Mouse (Mus musculus) adrenal gland, adult (tissue): ENCODE data around the gene Gm26602.

Experiments used
- DNase-seq, 2 experiments: peaks; one replicate each; pipeline ENCODE4 v3.0.0; 2022 to 2023; ENCODE audit warnings: low spot score in 1 of 2; ENCODE audit not compliant: inconsistent age in 2 of 2

Gene Gm26602

DNA sequence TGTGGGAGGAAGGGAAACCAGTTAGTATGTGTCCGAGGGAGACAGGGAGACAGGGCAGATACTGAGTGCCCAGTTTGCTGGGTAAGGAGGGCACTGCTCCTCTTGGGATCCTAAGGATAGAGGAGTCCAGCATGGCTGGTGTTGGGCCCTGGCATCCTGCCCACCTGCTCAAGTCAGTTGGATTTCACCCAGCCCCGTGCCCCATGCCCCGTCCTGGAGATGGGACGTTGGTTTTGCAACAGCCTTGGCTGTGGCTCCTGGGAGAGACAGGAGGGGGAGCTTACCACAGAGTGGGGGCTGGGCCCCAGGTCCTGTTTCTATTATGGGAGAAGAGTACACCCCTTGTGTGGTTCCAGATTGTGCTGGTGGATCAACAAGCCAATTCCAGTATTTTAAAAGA, 26.2 kb upstream of the Gm26602 start:
- DNase-seq: peak; percentile 67 to 89

DNA sequence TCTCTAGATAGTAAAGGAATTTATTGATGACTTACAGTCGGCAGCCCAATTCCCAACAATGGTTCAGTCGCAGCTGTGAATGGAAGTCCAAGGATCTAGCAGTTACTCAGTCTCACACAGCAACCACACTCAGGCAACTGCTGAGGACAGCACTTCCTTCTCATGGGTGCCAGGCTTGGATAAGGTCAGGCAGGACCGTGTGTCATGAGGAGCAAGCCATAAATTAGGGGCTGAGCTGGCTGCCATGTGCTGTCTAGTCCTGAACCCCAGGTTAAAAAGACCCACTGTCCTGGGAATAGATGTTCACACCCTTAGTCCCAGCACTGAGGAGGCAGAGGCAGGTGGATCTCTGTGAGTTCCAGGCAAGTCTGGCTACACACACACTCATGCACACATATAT, 25.7 kb upstream of the Gm26602 start:
- DNase-seq: peak; percentile 45 to 77

DNA sequence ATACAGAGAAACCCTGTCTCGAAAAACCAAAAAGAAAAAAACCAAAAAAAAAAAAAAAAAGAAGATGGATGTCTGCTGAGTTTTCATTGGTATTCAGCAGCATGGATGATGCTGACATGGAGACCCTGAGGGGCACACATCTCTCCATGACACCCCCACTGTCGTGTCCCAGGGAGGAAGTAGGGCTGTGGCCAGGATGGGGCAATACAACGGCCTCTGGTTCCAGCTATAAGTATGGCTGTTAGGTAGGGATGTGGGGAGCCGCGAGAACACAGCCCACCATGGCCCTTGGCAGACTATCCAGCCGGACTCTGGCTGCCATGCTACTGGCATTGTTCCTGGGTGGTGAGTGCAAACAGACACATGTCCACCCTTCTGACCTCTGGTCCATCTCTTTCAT, 24.6 kb upstream of the Gm26602 start, which contains the start of gene Elane:
Elane (plus strand) TSS at position 194 of the 400 bp plus-strand sequence.
- no peak for DNase-seq

DNA sequence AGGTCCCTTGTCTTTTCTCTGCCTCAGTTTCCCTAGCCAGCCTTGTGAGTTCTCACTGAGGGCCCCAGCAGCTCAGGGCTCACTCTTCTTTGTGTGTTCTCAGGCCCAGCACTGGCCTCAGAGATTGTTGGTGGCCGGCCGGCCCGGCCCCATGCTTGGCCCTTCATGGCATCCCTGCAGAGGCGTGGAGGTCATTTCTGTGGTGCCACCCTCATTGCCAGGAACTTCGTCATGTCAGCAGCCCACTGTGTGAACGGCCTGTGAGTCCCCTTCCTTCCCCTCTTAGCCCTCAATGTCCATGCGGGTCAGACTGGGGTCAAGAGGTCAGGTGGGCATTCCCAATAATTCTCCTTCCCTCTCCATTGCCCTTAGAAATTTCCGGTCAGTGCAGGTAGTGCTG, 24.0 kb upstream of the Gm26602 start:
- no peak for DNase-seq

DNA sequence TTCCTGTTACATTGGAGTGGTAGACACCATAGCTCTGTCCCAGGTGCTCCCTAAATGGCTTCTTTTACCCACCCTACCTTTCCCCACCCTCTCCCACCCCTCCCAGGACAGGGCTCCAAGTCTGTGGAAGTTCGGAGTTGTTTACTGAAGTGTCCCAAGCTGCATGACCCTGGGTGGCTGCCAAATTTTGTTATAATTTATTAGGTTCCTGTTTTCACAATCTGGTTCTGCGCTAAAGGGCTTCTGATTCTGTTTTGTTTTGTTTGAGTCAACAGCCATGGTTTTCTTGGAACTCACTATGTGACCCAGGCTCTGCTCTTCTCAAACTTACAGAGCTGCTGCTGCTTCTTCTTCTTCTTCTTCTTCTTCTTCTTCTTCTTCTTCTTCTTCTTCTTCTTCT, 21.3 kb upstream of the Gm26602 start:
- peak in 1 of 2 experiments; percentile 90 for DNase-seq

DNA sequence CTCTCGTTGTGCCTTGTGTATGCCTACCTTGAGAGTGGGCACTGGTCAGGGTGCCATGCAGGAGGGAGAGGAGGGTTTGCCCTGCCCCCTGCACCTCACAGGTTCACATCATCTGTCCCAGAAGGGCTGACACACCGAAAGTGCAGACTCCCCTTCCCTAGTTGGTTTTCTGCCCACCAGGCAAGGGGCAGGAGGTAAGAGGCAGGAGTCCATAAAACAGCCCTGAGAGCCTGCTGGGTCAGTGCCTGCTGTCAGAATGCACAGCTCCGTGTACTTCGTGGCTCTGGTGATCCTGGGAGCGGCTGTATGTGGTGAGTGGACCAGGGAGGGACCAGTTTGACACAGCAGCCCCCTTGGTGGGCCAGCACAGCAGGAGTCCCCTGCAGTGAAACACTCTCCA, 20.0 kb upstream of the Gm26602 start, which contains the start of gene Cfd:
Cfd (plus strand) TSS at position 184 of the 400 bp plus-strand sequence.
- no peak for DNase-seq

DNA sequence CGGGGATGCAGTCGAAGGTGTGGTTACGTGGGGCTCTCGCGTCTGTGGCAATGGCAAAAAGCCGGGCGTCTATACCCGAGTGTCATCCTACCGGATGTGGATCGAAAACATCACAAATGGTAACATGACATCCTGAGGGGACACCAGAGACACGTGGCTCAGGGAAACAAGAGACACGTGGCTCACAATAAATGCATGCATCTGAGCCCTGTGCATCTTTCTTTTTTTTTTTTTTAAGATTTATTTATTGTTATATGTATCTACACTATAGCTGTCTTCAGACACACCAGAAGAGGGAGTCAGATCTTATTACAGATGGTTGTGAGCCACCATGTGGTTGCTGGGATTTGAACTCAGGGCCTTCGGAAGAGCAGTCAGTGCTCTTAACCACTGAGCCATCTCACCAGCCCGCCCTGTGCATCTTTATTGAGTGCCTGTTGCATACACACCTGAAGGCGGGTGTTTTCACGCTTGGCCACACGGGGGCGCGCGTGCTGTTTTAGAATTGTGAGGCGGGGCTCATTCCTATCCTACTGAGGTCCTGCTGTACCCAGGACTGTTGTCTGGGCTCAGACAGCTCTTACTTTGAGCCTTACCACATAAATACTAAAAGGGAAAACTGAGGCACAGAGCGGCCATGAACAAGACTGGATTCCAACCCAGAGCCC, 18.1 kb upstream of the Gm26602 start:
- peak; percentile 78 to 93 for DNase-seq

DNA sequence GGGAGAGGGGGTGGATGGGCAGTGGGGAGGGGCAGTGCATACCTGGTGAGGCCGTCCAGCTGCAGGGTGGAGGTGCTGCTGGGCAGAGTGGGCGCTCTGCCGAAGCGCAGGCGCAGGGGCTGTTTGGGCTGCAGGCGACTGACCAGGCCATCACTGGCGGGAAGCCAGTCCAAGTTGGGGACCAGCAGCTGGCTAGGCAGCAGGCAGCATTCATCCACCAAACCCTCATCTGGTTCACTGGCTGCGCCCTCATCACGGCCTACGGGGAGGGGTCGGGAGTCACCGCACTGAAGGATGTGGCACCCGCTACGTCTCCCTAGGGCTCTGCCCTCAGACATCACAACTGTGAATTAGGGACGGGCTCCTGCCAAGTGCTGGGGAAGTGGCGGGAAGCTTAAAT, 14.3 kb upstream of the Gm26602 start:
- no peak for DNase-seq

DNA sequence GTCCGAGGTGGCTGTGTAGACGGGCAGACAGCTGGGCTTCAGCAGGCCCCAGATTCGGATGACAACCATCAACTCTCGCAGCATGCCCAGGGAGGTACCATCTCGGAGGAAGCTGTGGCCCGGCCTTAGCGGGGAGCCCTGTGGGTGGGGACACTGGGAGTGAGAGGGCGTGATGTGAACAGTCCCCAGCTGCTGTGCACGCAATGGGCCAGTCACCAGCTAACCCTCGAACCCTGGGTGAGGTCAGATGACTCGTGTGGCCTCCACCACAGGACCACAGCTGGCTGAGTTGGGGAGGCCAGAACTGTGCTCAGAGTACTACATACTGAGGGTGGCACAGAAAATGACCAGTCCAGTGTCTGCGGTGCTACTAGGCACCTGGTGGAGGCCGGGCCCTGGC, 13.8 kb upstream of the Gm26602 start:
- DNase-seq: no peak

DNA sequence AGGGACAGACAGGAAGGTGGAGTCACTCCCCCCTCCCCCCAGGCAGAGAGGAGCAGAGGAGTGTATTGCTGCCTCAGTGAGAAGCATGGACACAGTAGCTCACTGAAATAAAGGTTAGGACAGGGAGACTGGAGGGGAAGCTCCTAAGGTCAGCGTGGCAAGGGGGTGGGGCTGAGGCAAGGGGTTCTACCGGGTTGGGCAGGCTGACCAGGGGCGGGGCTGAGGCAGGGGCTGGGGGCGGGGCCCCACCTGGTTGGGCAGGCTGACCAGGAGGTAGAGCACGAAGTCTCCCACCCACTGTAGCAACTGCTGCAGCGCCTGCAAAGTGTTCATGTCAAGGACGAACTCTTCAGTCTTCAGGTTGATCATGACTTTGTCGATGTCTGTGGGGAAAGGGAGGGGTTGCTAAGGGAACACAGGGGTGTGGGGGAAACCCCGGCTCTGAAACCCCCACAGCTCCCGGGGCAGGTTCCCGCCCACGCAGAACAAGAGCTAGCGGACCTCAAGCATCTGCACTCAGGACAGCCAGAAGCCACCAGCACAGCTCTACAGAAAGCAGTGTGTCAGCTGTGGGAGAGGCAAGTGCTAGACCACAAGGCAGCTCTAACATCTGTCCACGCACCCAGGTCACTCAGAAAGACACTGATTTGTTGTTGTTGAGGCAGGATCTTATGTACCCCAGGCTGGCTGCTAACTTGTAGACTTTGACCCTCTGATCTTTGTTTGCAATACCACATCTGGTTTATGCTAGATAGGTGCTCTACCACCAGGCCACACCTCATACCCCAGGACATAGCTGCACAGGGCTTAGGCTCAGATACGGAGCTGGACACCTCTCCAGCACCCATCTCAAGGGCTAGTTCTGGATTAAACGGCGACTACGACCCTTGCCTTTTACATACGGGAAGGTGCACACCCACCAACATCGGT, 13.1 kb upstream of the Gm26602 start:
- no peak for DNase-seq

DNA sequence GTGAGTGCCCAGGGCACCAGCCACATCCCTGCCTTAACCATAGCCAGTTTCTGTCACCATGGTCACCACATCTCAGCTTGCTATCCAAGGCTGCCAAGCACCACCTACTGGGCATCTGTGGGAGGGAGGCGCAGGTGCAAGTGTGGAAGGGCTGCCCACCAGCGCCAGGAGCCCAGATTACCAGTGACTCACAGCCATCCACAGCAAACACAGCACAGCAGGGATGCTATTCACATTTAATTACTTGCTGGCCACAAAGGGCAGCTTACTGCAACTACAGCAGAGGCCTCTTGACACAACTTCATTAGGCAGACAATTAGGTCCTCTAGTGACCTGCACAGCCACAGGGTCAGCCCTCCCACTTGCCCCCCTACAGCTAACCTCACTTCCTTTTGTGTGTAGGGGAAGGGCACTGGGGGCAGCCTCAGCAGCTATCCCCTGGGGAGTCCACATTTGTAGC, 9.7 kb upstream of the Gm26602 start:
- DNase-seq: no peak

DNA sequence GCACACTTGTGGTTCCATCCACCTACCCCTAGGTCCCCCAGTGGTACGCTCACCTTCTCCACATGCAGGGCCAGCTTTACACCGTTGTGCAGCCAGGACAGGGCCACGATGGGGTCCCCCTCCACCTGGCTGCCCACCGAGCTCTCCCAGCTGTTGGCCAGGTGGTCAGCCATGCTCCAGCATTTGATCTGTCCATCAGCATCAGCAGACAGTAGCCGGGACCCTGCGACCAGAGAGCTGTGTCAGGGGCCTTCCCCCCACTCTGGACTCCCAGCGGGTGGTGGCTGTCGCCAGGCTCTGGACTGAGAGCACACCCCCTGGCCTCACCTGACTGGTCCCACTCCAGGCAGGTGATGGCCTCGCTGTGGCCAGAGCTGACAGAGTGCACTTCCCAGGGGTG, 3.9 kb upstream of the Gm26602 start:
- no peak for DNase-seq

DNA sequence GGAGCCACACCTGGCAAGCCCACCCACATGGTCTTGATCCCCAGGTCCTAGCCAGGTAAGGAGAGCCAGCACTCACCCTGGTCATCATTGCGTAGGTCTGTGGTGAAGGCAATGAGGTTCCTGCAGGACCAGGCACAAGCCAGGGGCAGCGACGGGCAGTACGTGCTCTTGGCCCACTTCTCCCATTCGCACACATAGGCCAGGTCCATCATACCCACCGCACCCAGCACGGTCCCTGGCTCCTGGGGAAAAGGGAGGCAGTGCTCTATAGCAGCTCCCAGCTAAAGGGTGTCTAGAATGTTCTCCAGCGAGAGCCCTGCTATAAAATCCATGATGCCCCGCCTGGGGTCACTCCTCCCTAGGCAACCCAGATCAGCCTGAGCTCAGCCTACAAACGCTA, 3.2 kb upstream of the Gm26602 start:
- DNase-seq: no peak

DNA sequence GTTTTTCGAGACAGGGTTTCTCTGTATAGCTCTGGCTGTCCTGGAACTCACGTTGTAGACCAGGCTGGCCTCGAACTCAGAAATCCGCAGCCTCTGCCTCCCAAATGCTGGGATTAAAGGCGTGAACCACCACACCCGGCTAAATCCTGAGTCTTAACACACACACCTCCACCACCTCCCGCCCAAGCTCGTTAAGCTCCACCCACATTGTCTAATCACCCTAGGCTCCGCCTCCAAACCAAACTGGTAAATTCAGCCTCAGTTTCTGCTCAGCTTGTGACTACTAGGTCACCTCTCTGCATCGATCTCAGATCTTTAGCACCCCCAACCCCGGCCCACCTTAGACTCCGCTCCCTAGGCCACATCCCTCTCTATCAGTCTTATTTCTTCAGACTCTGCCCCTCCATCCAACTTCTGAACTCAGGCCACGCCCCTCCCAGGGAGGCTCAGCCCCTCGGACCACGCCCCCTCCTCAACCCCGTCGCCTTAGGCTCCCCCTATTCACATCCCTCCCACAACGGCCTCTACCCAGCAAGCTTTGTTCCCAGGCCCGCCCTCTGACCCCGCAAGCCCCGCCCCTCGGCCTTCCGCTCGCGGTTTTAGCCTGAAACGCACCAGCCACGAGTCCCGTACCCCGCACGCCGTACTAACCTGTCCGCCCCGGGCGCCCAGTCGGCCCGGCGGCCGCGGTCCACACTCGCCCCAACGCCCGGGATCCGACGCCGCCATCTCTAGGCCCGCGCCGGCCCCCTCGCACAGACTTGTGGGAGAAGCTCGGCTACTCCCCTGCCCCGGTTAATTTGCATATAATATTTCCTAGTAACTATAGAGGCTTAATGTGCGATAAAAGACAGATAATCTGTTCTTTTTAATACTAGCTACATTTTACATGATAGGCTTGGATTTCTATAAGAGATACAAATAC, 2.2 kb upstream of the Gm26602 start, which contains the start of gene Med16:
Med16 (minus strand) TSS at position 757 of the 925 bp plus-strand sequence.
- DNase-seq: peak; percentile 98 to 100

DNA sequence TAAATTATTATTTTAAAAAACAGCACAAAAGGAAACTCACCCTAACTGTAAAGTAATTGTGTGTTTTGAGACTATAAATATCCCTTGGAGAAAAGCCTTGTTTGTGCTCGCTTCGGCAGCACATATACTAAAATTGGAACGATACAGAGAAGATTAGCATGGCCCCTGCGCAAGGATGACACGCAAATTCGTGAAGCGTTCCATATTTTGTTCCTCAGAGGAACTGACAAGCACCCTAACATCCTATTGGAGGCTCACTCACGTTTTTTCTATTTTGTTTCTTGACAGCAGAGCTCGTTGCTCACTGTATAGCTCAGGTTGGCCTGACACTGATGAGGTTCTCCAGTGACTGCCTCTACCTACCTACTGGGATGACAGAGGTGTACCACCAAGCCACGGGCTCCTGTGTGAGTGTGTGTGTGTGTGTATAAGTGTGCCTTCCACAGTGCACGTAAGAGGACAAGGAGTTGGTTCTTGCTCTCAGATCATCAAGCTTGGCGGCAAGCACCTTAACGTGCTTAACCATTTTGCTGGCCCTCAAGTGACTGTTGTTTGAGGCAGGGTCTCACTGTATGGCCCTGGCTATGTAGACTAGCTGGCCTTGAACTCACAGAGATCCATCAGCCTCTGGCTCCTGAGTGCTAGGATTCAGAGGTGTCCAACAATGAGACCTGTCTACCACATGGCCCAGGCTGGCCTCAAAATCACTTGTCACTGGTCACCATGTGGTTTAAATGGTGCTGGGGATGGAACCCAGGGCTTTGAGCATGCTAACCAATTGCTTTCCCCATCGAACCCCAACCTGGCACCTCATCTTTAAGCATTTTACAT, 1.3 kb upstream of the Gm26602 start:
- peak; percentile 56 to 91 for DNase-seq

DNA sequence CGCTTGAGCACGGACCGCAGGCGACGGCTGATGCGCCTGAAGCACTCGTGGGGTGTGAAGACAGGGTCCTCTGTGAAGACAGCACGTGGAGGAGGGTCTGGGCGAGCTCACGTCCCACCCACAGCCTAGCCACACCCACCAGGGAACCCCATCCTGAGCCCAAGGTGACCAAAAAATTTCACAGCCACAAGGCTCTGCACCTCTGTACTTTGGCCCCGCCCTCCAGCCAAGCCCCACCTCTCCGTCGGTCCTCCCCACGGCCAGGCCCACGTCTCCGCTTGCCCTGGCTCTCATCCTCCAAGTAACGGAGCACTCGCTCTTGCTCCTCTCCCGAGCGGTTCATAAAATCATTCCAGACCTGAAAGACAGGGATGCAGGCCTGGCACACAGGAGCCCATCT, 1.8 kb downstream of the Gm26602 start:
- DNase-seq: no peak

DNA sequence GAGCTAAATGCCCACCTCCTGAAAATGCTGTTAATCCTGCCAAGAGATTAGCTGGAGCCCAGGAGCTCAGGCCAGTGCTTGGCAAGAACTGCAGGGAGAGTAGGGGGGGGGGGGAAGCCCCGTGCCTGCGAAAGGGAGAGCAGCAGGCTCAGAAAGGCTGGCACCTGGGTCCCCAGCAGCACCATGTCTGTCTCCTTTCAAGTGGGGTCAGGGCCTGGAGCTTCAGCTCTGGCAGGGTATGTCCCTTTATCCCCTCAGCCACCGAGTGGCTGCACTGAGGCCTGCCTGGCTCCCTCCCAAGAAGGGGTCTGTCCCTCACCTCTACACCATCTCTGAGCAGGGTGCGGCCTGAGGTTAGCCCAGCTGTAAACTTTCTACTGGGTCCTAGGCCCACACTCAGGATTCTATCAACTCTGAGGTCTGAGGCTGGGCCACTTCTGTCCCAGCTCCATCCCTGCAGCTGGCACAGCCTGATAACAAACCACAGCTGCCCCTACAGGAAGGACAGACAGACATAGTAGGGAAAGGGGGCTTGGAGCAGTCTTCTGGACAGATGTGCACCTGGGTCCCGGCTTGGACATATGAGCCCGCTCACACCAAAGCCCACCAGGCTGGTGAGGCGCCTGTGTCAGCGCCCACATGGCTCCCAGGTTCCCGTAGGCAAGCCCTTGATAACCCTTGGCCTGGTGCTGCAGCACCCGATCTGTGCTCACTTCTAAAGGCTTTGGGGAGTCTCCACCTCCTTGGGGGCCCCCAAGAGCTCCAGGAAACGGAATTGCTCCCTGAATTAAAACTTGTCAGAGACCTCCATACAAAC, 3.7 kb downstream of the Gm26602 start:
- DNase-seq: no peak

DNA sequence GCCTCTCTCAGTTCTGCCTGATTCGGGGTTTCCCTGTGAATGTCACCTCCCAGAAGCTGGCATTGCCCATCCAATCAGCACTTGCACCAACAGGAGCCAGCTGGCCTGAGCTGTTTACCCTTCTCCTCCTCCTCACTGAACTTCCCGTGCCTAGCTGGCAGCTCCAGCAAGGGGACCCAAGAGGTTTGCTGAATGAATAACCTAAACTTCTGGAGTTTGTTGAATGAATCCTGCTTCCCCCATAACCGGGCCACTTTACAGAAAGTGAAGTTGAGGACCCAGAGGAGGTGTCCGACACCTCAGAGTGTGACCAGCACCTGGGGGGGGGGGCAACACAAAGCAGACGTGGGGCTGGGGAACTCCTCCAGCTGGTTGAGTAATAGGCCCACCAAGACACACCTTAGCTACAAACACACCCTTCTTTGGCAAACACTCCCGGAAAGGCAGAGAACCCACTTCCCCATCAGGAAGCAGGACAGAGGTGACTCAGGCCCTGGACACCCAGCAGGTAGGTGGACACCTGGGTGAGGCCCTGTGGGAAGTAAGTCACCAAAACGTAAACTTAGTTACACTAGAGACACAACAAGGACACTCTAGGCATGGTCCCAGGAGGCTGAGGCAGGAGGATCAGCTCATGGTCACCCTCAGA, 4.4 kb downstream of the Gm26602 start:
- no peak for DNase-seq

DNA sequence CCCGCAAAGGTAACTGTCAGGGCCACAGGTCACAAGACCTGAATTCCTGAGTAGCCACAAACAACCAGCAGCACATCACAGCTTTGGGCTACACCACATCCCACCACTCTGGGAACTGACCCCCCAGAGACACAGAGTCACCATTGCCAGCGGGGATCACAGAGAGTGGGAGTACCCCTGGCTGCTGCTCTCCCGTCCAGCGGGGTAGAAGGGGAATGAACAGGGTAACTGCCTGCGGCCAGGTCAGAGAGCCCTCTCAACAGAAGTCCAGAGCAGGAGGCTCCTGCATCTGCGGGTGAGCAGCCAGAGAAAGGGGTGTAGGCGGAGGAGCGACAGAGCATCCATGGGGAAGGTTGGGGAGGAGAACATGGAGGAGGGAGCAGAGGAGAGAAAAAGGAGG, 5.4 kb downstream of the Gm26602 start:
- DNase-seq: peak in 1 of 2 experiments; percentile 53
